Mouse (Mus musculus): Measurements from ENCODE around the gene Tgoln1. TPM values are rescaled to one million over a fixed set of nuclear protein-coding genes. Genes with fewer than 3 reads are reported as not detected.

Gene Tgoln1
- polyA plus RNA-seq, 1 experiment: 50.0 TPM

- Histone ChIP-seq H3K4me3 (ENCODE audit: insufficient read depth, low read length) (no peak overlapping the region), H3K4me1 (ENCODE audit: control insufficient read depth, insufficient read depth, low read length) (no peaks in the 10 kb centered on the region), H3K27ac (ENCODE audit: insufficient read depth, low read length) (no peak overlapping the region)
- TF ChIP-seq POLR2A (IDR thresholded peaks at IDR 0.05; ENCODE audit: low read depth, low read length): no peak
- TF ChIP-seq CTCF (IDR thresholded peaks at IDR 0.05; ENCODE audit: borderline replicate concordance, insufficient read depth, low read length): no peak
These were observed 17.5 kb upstream of the Tgoln1 start for GRCm38 (mm10) chr6:72634311-72634710.

- TF ChIP-seq POLR2A (IDR thresholded peaks at IDR 0.05; ENCODE audit: low read depth, low read length): no peak
- no peak for TF ChIP-seq CTCF (IDR thresholded peaks at IDR 0.05; ENCODE audit: borderline replicate concordance, insufficient read depth, low read length)
- H3K4me3 ChIP-seq (ENCODE audit: insufficient read depth, low read length): no peak overlapping the region
- no peaks in the 10 kb centered on the region for H3K4me1 ChIP-seq (ENCODE audit: control insufficient read depth, insufficient read depth, low read length)
- H3K27ac ChIP-seq (ENCODE audit: insufficient read depth, low read length): no peak overlapping the region
These were observed 14.9 kb upstream of the Tgoln1 start for GRCm38 (mm10) chr6:72631700-72632099.

GRCm38 (mm10) chr6:72630961-72631360, 14.2 kb upstream of the Tgoln1 start:
- Histone ChIP-seq H3K4me1 (ENCODE audit: control insufficient read depth, insufficient read depth, low read length) (no peaks in the 10 kb centered on the region), H3K4me3 (ENCODE audit: insufficient read depth, low read length) (no peak overlapping the region), H3K27ac (ENCODE audit: insufficient read depth, low read length) (no peak overlapping the region)
- TF ChIP-seq POLR2A (IDR thresholded peaks at IDR 0.05; ENCODE audit: low read depth, low read length) (no peak), CTCF (IDR thresholded peaks at IDR 0.05; ENCODE audit: borderline replicate concordance, insufficient read depth, low read length) (no peak)

DNA sequence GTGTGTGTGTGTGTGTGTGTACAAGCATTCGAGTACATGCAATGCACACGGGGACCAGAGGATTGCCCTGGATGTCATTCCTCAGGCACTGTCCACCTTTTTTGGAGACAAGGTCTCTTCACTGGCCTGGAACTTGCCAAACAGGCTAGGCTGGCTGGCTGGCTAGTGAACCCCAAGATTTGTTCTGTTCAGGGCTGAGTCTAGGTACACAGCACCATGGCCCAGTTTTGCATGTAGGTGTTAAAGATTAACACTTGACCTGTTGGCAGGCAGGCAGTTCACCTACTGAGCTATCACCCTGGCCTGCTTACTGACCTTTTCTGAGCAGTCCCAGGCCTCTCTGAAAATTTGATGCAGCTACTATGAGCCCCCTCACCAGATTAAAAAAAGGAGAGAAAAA, 13.6 kb upstream of the Tgoln1 start:
- TF ChIP-seq POLR2A (IDR thresholded peaks at IDR 0.05; ENCODE audit: low read depth, low read length): no peak
- no peak for TF ChIP-seq CTCF (IDR thresholded peaks at IDR 0.05; ENCODE audit: borderline replicate concordance, insufficient read depth, low read length)
- H3K4me3 ChIP-seq (ENCODE audit: insufficient read depth, low read length): no peak overlapping the region
- no peaks in the 10 kb centered on the region for H3K4me1 ChIP-seq (ENCODE audit: control insufficient read depth, insufficient read depth, low read length)
- no peak overlapping the region for H3K27ac ChIP-seq (ENCODE audit: insufficient read depth, low read length)

GRCm38 (mm10) chr6:72627276-72627675, 10.5 kb upstream of the Tgoln1 start:
- Histone ChIP-seq H3K4me1 (ENCODE audit: control insufficient read depth, insufficient read depth, low read length) (no peaks in the 10 kb centered on the region), H3K4me3 (ENCODE audit: insufficient read depth, low read length) (no peak overlapping the region), H3K27ac (ENCODE audit: insufficient read depth, low read length) (no peak overlapping the region)
- TF ChIP-seq CTCF (IDR thresholded peaks at IDR 0.05; ENCODE audit: borderline replicate concordance, insufficient read depth, low read length): no peak
- TF ChIP-seq POLR2A (IDR thresholded peaks at IDR 0.05; ENCODE audit: low read depth, low read length): no peak

GRCm38 (mm10) chr6:72626391-72626790, 9.6 kb upstream of the Tgoln1 start:
- Histone ChIP-seq H3K4me3 (ENCODE audit: insufficient read depth, low read length) (no peak overlapping the region), H3K27ac (ENCODE audit: insufficient read depth, low read length) (no peak overlapping the region), H3K4me1 (ENCODE audit: control insufficient read depth, insufficient read depth, low read length) (no peaks in the 10 kb centered on the region)
- TF ChIP-seq CTCF (IDR thresholded peaks at IDR 0.05; ENCODE audit: borderline replicate concordance, insufficient read depth, low read length) (no peak), POLR2A (IDR thresholded peaks at IDR 0.05; ENCODE audit: low read depth, low read length) (no peak)

DNA sequence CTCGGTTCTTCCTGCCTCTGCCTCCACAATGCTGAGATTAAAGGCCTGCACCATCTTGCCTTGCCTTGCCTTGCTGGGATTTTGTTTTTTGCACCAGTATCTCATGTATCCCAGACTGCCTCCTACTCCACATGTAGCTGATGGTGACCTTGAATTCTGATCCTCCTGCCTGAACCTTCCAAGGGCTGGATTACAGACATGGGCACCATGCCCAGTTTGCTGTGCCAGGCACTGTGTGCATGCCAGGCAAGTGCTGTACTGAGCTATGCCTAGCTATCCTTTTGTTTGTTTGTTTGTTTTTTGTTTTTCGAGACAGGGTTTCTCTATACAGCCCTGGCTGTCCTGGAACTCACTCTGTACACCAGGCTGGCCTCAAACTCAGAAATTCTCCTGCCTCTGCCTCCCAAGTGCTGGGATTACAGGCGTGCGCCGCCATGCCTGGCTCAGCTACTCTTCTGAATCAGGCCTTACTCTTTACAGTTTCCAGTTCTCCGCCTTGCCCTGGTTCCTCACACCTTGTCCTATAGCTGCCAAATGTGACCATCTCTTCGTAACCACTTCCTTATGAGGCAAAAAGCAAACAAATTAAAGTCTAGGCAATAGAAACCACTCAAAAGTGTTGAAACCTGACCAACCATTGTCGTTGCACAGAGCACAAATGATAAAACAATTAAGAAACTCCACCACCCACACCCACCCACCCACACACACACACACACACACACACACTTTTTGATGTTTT, 7.0 kb upstream of the Tgoln1 start:
- H3K4me1 ChIP-seq (ENCODE audit: control insufficient read depth, insufficient read depth, low read length): no peaks in the 10 kb centered on the region

GRCm38 (mm10) chr6:72622917-72623316, 6.1 kb upstream of the Tgoln1 start:
- no peak overlapping the region for H3K4me3 ChIP-seq (ENCODE audit: insufficient read depth, low read length)
- TF ChIP-seq POLR2A (IDR thresholded peaks at IDR 0.05; ENCODE audit: low read depth, low read length): no peak
- no peak for TF ChIP-seq CTCF (IDR thresholded peaks at IDR 0.05; ENCODE audit: borderline replicate concordance, insufficient read depth, low read length)
- H3K4me1 ChIP-seq (ENCODE audit: control insufficient read depth, insufficient read depth, low read length): no peaks in the 10 kb centered on the region
- no peak overlapping the region for H3K27ac ChIP-seq (ENCODE audit: insufficient read depth, low read length)

More for the DNA sequence above, 7.0 kb upstream of the Tgoln1 start:
- H3K4me3 ChIP-seq (ENCODE audit: insufficient read depth, low read length): no peak overlapping the region
- H3K27ac ChIP-seq (ENCODE audit: insufficient read depth, low read length): no peak overlapping the region
- TF ChIP-seq POLR2A (IDR thresholded peaks at IDR 0.05; ENCODE audit: low read depth, low read length) (no peak), CTCF (IDR thresholded peaks at IDR 0.05; ENCODE audit: borderline replicate concordance, insufficient read depth, low read length) (no peak)

DNA sequence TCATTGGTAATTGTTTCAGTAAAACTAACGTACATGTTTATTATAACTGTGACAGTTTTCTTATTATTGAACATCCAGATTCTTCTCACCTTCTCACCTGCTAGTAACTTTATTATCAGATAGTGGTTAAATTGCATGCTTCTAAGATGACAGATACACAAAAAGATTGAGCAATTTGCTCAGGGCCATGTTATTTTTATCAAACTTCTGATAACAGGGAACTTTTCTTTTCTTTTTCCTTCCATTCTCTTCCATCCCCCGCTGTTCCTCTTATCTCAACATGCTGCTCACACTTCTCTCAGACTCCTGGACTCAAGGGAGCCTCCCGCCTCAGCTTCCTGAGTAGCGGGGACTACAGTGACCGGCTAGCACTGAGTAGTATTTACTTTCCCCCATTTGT, 4.1 kb upstream of the Tgoln1 start:
- H3K4me1 ChIP-seq (ENCODE audit: control insufficient read depth, insufficient read depth, low read length): no peaks in the 10 kb centered on the region
- no peak overlapping the region for H3K27ac ChIP-seq (ENCODE audit: insufficient read depth, low read length)
- TF ChIP-seq POLR2A (IDR thresholded peaks at IDR 0.05; ENCODE audit: low read depth, low read length) (no peak), CTCF (IDR thresholded peaks at IDR 0.05; ENCODE audit: borderline replicate concordance, insufficient read depth, low read length) (no peak)
- H3K4me3 ChIP-seq (ENCODE audit: insufficient read depth, low read length): no peak overlapping the region

GRCm38 (mm10) chr6:72619734-72620532, 3.1 kb upstream of the Tgoln1 start:
- H3K4me3 ChIP-seq (ENCODE audit: insufficient read depth, low read length): no peak overlapping the region
- no peaks in the 10 kb centered on the region for H3K4me1 ChIP-seq (ENCODE audit: control insufficient read depth, insufficient read depth, low read length)
- TF ChIP-seq CTCF (IDR thresholded peaks at IDR 0.05; ENCODE audit: borderline replicate concordance, insufficient read depth, low read length) (no peak), POLR2A (IDR thresholded peaks at IDR 0.05; ENCODE audit: low read depth, low read length) (no peak)
- no peak overlapping the region for H3K27ac ChIP-seq (ENCODE audit: insufficient read depth, low read length)
